In the genomic region with DNA sequence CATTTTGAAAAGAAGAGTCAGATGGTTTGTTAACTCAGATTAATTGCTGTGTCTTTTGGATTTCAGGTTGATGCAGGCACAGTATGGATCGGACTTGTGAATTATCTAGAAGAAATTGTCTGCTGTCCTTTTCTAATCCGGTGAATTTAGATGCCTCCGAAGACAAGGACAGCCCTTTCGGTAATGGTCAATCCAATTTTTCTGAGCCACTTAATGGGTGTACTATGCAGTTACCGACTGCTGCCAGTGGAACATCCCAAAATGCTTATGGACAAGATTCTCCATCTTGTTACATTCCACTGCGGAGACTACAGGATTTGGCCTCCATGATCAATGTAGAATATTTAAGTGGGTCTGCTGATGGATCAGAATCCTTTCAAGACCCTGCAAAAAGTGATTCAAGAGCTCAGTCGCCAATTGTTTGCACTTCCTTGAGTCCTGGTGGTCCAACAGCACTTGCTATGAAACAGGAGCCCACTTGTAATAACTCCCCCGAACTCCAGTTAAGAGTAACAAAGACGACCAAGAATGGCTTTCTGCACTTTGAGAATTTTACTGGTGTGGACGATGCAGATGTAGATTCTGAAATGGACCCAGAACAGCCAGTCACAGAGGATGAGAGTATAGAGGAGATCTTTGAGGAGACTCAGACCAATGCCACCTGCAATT, we compare ENCODE assay signal across 8 mouse cellular contexts. TPM values are rescaled to one million over a fixed set of nuclear protein-coding genes. Genes with fewer than 3 reads are reported as not detected.
DNase-seq lines count a peak whose midpoint lies in the region; ATAC-seq and TF ChIP-seq lines count a peak whose summit lies in the region.

No protein-coding gene starts in this region.

- ATAC-seq in embryonic facial prominence, embryonic 13.5 days (ENCODE audit: insufficient number of reproducible peaks, insufficient read depth, low FRiP score, low TSS enrichment, low read depth), result no peak
- ATAC-seq in intestine, embryonic 15.5 days, result no peak
- no peak for ATAC-seq in neural tube, embryonic 12.5 days (ENCODE audit: low FRiP score, low read depth)

- H3K4me1 ChIP-seq in liver, adult 2 months (ENCODE audit: control insufficient read depth, insufficient read depth, low read length), result peaks cover 31% of the 10 kb centered on the region
- peaks cover 56% of the 10 kb centered on the region for H3K4me1 ChIP-seq in embryonic facial prominence, embryonic 13.5 days
- peaks cover 36% of the 10 kb centered on the region for H3K4me1 ChIP-seq in intestine, embryonic 15.5 days (replicated peaks)
- H3K4me1 ChIP-seq in neural tube, embryonic 12.5 days, result peaks cover 55% of the 10 kb centered on the region

- peak overlapping the region; percentile 86 for H3K4me2 ChIP-seq in embryonic facial prominence, embryonic 13.5 days
- H3K4me2 ChIP-seq in intestine, embryonic 15.5 days (replicated peaks), result peak overlapping the region; percentile 94
- H3K4me2 ChIP-seq in neural tube, embryonic 12.5 days (replicated peaks), result peak overlapping the region; percentile 85

- peak overlapping the region; percentile 89 for H3K27ac ChIP-seq in liver, adult 2 months (replicated peaks; ENCODE audit: insufficient read depth, low read depth, low read length)
- H3K27ac ChIP-seq in embryonic facial prominence, embryonic 13.5 days, result peak overlapping the region; percentile 97
- peak overlapping the region; percentile 98 for H3K27ac ChIP-seq in intestine, embryonic 15.5 days
- peak overlapping the region; percentile 98 for H3K27ac ChIP-seq in neural tube, embryonic 12.5 days

- H3K36me3 ChIP-seq in liver, adult 2 months (ENCODE audit: control insufficient read depth, insufficient read depth, low read length), result peaks cover 36% of the 10 kb centered on the region
- H3K36me3 ChIP-seq in embryonic facial prominence, embryonic 13.5 days, result peaks cover 45% of the 10 kb centered on the region
- 0 out of 2 replicates have a peak, but pooled peaks cover 8% of the 10 kb centered on the region for H3K36me3 ChIP-seq in intestine, embryonic 15.5 days
- peaks cover 33% of the 10 kb centered on the region for H3K36me3 ChIP-seq in neural tube, embryonic 12.5 days

- no peak for TF ChIP-seq POLR2A in liver, adult 2 months (IDR thresholded peaks at IDR 0.05; ENCODE audit: extremely low read depth, insufficient read depth, low read length)

- H3K9me3 ChIP-seq in embryonic facial prominence, embryonic 13.5 days, result no peaks in the 10 kb centered on the region; the same call in 1 of the 2 replicates
- H3K9me3 ChIP-seq in intestine, embryonic 15.5 days, result no peaks in the 10 kb centered on the region
- no peaks in the 10 kb centered on the region for H3K9me3 ChIP-seq in neural tube, embryonic 12.5 days

- no peaks in the 10 kb centered on the region for H3K27me3 ChIP-seq in liver, adult 2 months (ENCODE audit: control insufficient read depth, insufficient read depth, low read length)
- no peaks in the 10 kb centered on the region for H3K27me3 ChIP-seq in embryonic facial prominence, embryonic 13.5 days
- no peaks in the 10 kb centered on the region for H3K27me3 ChIP-seq in intestine, embryonic 15.5 days (replicated peaks)
- no peaks in the 10 kb centered on the region for H3K27me3 ChIP-seq in neural tube, embryonic 12.5 days (replicated peaks)

- peaks cover 31% of the 10 kb centered on the region; the same call in 1 of the 2 replicates for H3K79me2 ChIP-seq in liver, adult 2 months (ENCODE audit: control insufficient read depth, insufficient read depth, low read length)

- DNase-seq in liver, adult 2 months (ENCODE audit: extremely low read depth, low read depth, low spot score), result no peak
- no peak for DNase-seq in liver
- no peak for DNase-seq in thymus, postnatal 25 days
- no peak for DNase-seq in frontal cortex, postnatal 10 days (ENCODE audit: low spot score in 2 of 2)
- no peak for DNase-seq in embryo, embryonic 10 days (ENCODE audit: low spot score)

- 64% methylated on average over 10 of the region's 10 CpGs for WGBS in liver, adult 2 months
- 57% methylated on average over 10 of the region's 10 CpGs for WGBS in embryonic facial prominence, embryonic 13.5 days
- 51% methylated on average over 10 of the region's 10 CpGs for WGBS in intestine, embryonic 15.5 days
- WGBS in neural tube, embryonic 12.5 days, result 62% methylated on average over 10 of the region's 10 CpGs

- TF ChIP-seq CTCF in liver, adult 2 months (IDR thresholded peaks at IDR 0.05; ENCODE audit: low read depth, low read length), result no peak

- peak overlapping the region; percentile 98 for H3K9ac ChIP-seq in liver, adult 2 months (ENCODE audit: low read depth, low read length)
- H3K9ac ChIP-seq in embryonic facial prominence, embryonic 13.5 days, result peak overlapping the region; percentile 94
- peak overlapping the region; percentile 92 for H3K9ac ChIP-seq in intestine, embryonic 15.5 days
- peak overlapping the region; percentile 95 for H3K9ac ChIP-seq in neural tube, embryonic 12.5 days

- peak overlapping the region; percentile 90 for H3K4me3 ChIP-seq in liver, adult 2 months (ENCODE audit: insufficient read depth, low read depth, low read length)
- H3K4me3 ChIP-seq in embryonic facial prominence, embryonic 13.5 days, result peak overlapping the region; percentile 86
- peak overlapping the region; percentile 78 for H3K4me3 ChIP-seq in intestine, embryonic 15.5 days (replicated peaks)
- peak overlapping the region; percentile 84 for H3K4me3 ChIP-seq in neural tube, embryonic 12.5 days

RNA-seq across cellular contexts. Expression of gene Nsd1, which starts 3.7 kb away (rescaled TPM):
- total RNA-seq in liver, adult 2 months (2014; rRNA removed), result 45.4 TPM in 2 replicates
- 8.0 and 8.9 TPM in 2 replicates for polyA plus RNA-seq in liver, adult 2 months (2012; rRNA removed)
- polyA plus RNA-seq in embryonic facial prominence, embryonic 13.5 days (2015; fragmentation: Nextera tagmentation; extraction: Ambion mirVana), result 77.2 and 83.0 TPM in 2 replicates
- polyA plus RNA-seq in intestine, embryonic 15.5 days (2015; fragmentation: Nextera tagmentation; extraction: Ambion mirVana), result 49.6 and 52.8 TPM in 2 replicates
- polyA plus RNA-seq in neural tube, embryonic 12.5 days (2016; fragmentation: Nextera tagmentation; extraction: Ambion mirVana), result 68.6 and 81.6 TPM in 2 replicates
